Mouse (Mus musculus): ENCODE data around the gene Iyd.
"Not testable (repeated sequence)": the region's sequence is repeated elsewhere in the genome, so short reads cannot be mapped to it uniquely, and the experiment has no call there.

The Iyd gene

DNA sequence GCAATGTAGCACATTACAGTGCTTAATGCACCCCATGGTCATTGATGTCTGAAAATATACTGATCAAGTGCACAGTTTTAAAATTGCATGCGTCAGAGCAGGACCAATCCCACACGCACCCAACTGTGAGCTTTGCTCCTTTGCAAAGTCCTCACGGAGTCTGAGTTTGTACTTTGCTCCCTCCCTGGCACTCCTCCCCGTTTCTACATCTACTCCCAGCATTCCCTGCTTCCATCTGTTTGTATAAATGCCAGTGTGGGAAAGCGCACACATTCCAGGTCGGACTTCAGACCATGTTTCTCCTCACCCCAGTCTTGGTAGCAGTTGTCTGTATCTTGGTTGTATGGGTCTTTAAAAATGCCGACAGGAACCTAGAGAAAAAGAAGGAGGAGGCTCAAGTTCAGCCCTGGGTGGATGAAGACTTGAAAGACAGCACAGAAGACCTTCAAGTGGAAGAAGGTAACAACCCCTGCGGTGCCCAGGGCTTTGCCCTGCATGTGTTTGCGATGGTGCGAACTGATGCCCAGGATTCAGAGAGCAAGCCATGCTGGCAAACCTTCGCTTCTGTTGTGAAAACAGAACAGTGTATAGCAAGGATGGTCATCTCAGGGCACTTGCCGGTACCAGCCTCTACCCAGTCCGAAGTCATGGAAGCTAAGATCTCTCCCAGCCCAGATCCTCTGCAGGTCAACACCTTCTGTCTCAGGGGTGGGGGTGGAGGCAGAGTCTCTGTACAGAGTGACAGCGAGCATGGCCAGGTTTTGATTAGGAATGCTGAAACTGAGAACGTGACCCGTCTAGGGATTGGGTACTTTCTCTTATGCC, at the start of gene Iyd:
Gene Iyd (plus strand): TSS at position 238 of the 825 bp plus-strand sequence.
- no peak for DNase-seq (ENCODE audit: low spot score)

DNA sequence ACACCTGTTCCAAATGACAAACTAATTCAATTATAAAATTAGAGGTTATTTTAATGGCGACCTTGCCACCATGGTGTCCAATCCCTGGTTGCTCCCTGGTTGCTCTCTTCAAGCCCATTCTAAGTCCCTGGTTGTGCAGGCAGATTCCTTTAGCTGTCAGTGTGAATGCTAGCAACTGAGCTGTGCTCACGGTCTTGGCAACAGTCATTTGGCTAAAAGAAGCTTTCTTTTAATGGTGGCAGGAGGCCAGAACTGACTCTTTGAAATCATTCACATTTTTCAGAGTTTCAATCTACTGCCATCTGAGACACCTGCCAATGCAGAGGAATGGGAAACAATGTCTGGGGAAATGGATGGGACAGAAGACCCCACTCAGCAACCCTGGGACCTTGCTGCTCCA, 43.2 kb upstream of the Iyd start:
- no peak for DNase-seq (ENCODE audit: low spot score)

DNA sequence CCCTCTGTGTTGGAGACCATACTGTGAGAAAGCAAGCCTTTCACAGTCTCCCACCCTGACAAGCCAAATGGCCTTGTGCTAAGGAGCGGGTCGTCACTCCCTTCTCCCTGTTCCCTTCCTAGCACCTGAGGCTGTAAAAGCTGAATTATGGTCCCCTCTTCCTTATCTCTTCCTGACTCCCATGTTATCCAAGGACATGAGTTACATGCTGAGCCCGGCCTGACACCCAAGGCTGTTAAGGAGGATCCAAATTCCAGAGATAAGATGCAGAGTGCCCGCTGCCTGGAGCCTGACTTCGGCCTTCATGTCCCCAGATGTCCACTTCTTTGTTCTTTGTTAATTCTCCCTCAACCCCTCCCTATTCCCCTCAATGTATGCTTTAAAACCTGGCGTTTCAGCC, 39.2 kb upstream of the Iyd start:
- DNase-seq (ENCODE audit: low spot score), result not testable (repeated sequence)

DNA sequence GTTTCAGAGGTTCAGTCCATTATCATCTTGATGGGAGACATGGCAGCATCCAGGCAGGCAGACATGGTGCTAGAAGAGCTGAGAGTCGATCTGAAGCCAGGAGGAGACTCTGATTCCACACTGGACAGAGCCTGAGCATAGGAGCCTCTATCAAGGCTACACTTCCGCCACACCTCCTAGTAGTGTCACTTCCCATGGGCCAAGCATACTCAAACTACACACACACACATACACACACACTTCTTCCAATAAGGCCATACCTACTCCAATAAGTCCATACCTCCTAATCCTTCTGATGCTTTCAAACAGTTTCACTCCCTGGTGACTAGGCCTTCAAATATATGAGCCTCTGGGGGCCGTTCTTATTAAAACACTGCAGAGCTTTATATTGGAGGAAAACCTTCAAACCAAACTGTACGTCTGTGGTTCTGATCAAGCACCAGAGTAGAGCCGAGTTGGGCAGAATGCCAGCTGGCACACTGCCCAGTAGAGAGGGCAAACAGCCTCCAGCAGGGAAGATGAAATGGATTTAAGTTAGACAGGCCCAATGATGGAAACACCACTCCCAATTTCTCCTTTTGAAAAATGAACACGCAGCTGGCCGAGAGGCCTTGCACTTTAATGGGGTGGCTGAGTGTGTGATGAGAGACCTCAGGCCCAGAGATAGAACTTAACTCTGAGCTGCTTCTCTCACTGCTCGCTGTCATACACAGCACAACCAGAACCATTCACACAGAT, 32.4 kb upstream of the Iyd start:
- no peak for DNase-seq (ENCODE audit: low spot score)

DNA sequence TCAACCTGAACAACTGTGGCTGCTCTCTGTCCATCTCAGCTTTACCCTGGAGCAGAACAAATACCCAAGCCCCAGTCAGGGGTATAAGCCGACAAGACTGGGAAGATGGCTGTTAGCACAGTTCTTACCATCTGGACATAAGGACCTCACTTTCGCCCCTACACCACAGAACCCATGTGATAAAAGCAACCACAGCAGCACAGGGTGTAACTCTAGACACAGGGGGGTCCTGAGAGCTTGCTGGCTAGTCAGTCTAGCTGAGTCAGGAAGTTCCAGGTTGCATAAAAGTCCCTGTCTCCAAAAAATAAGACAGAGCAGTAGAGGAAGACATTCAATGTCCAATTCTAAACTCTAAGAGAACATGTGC, 31.8 kb upstream of the Iyd start:
- no peak for DNase-seq (ENCODE audit: low spot score)

DNA sequence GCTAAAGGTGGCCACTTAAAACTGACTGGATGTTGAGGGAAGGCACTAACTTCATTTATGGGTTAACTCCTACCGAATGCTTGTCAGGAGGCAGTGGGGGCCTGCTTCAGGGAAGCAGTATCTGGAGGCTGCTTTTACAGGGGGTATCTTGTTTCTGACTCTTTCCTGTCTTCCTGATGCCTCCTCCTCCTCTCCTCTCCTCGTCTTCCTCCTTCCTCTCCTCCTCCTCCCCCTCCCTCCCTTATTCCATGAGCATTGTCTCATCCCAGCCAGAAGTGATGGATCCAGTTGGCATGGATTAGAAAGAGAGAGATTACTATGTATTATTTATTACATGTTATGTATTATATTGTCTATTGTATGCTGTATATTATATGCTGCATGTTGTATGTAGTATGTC, 31.3 kb upstream of the Iyd start:
- DNase-seq (ENCODE audit: low spot score), result no peak

DNA sequence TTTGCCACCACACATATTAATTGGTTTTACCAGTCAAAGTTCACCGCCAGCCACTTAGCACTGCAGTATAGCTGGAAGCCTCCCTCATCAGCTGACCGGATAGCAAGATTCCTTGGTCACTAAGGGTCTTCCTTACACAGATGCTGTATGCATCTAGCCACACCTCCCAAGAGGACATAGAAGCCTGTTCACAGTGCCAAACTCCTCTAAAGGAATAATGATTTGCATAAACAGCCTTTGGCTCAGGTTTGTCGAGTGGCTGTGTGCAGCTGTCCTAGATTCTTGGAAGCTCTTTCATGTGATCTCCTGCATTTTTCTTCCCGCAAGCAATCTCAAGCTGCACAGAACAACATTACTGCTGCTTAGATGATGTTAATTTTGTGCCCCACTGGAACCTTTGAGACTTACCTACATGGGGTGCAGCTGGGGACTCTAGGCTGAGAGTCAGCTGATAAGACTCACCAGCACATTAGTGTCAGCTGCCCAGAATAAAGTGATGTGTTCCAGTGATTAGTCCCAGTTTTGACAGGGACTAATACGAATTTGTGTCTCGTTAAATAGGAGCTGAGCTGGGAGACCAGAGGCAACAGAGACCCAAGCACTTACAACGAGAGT, 30.3 kb upstream of the Iyd start:
- no peak for DNase-seq (ENCODE audit: low spot score)

DNA sequence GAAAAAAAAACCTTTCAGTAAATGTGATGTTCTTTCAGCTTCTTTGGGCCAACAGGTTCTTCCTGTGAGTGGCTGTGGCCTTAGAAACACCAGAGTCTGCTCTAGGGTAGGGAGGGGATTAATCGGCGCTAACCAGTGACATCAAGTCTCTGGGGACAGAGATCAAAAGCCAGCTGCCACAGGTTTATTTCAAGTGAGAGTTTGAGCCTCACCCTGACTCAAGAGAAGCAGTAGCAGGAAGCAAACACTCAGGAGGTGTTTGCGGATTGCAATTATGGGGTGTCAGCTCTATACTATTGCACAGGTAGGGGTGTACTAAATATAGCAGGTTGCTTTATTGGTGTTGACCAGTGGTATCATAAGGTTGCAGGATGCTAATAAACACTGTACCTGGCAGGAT, 29.6 kb upstream of the Iyd start:
- DNase-seq (ENCODE audit: low spot score), result no peak

DNA sequence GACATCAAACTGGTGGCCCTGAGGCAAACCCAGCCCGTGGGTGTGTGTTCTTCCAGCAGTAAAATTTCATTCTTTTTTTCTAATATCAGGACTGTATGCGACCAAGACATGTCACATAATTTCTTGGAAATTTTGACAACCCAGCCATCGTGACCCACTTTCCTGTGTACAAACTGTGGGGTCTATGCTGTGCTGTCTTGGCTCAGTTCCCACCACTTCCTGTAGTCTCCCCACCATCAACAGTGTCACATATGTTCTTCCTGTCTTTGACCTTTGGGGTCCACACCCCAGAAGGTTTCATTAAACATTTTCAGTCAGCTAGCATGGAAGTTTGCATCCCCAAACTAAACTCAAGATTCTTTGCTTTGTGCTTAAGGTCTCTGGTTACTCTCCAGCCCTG, 28.6 kb upstream of the Iyd start:
- no peak for DNase-seq (ENCODE audit: low spot score)

DNA sequence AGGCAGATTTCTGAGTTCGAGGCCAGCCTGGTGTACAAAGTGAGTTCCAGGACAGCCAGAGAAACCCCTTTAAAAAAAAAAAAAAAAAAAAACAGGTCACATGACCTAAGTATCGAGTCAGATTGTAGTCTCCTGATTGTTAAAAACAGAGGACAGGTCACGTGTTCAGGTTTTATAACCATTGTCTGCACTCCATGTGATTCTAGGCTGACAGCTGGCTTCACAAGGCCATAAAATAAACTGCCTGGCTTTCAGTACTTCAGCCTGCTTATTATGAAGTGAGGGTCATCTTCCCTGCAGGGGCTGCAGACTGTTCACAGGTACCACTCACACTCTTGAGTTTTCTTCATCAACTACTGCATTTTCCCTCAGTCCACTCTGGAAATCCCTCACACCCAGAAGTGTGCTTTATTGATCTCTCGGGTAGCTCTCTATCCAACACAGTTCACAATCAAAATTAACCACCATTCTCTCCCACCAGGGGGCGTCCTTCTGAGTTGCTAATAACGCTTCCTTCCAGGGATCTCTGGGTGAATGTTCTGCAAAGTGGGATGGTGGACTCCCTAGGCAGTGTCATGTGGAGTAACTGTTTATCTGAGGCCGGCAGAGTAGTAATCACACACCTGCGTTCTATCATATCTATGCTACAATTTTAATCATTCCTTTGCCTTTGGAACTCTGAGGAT, 27.3 kb upstream of the Iyd start:
- no peak for DNase-seq (ENCODE audit: low spot score)

DNA sequence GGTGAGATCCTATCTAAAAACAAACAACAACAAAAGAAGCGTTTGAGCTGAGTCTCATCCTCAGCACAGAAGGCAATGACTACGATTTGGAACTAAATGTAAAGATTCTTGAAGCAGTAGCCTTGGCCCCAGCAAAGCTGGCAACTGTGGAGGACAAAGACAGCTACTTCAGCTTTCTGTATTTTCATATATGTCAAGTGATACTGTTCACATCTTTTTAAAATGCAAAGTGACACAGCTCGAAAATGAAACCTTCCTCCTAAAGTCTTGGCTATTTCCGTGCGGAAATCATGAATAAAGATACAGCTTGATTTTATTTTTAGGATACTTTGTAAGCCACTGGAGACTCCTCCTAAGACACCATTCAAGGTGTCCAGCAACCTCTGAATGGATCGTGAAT, 26.1 kb upstream of the Iyd start:
- DNase-seq (ENCODE audit: low spot score), result no peak

DNA sequence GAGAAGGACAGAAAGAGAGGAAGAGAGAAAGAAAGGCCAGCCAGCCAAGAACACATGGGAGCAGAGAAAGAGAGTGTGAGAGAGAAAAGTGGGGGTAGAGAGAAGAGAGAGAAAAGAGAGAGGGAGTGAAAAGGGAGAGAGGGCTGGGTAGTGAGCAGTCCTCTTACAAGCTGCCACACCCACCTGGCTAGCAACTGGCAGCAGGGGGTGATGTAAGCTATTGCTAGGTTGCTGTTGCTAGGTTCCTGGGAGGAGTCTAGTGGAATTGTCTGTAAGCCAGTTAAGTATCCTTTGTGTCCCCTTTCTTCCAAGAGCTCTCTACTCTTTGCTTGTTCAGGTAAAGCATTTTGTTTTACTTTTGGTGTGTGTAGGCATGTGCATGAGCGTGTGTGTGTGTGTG, 25.4 kb upstream of the Iyd start:
- DNase-seq (ENCODE audit: low spot score), result no peak

DNA sequence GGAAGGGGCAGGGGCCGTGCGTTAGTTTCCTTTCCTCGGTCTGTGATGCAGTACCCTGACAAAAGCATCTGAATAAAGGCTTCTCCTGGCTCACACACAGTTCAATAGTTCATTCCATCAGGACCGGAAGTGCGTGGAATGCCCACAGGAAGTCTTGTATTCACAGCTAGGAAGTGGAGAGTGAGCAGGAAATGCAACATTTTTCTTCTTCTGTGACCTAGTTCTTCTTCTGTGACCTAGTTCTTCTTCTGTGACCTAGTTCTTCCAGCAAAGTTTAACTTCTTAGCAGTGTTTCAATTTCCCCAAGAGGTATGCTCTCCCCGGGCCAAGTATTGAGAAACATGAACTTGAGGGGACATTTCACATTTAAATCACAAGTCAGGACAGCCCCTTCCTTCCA, 23.6 kb upstream of the Iyd start:
- DNase-seq (ENCODE audit: low spot score), result no peak

DNA sequence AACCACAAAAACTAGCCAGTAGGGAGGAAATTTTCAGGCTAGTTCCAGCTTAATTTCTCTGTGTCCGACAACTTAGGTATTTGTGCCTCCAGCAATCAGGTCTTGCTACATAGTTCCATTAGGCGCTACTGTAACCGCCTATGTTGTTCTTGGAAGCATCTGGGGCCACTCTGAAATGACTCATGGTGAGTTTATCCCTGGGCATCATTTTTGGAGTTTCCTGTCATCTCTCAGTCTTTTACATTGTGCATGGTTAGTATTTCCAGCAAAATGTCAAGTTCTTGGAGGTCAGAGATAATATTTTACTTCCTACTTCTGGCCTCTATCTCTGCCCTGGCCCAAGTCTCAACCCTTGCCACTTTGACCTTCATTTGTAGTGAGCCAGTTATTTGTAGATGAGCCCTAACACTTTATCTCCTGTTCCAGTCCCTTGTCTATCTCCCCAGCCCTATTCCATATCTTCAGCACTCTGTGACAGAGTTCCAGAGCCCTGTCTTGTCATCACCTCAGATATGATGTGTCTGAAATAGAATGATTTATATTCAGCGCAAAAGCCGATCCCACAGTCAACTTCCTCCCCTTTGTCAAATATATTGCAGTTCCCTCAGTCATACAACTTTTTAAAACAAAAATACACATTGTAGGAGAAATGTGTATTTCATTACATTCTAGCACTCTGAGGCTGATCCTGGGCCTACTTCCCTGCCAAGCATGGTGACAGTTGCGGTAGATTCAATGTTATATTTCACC, 16.8 kb upstream of the Iyd start:
- no peak for DNase-seq (ENCODE audit: low spot score)

DNA sequence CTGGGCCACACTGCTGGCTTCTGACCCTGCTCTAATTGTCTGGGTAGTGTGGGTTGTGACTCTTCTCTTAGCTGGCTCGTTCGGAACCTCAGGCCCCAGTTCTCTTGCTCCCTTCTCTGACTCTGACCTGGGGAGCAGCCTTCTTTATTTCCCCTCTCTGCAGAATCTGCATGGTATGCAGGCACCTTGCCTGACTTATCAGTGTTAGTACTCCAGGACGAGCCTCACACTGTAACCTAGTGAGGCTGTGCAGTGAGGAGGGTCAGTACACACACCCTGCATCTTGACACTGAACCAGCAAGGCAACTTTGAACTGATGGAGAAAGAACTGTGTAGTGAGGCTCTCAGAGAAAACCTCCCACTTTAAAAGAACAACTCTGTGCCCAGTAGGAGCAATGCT, 15.5 kb upstream of the Iyd start:
- no peak for DNase-seq (ENCODE audit: low spot score)

DNA sequence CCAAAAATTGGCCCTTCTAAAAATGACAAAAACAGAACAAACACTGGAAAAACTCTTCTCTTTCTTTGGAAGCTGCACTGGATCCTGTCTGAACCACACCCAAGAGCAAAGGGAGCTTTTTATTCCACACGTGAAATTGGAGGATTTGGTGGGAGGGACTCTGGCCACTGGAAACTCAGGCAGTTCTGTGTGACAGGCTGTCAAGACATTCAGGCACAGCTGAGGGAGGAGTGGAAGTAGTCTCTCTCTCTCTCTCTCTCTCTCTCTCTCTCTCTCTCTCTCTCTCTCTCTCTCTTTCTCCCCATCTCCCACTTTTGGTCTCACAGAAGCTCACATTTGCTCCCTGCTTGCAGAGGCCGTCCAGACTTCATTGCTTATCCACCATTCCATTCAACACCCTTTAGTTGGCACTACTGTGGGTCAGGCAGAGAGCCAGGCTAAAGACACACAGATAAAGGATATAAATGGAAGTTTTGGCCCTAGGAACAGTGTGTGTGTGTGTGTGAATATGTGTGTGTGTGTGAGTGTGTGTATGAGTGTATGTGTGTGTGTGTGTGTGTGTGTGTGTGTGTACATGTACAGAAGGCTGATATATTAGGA, 14.5 kb upstream of the Iyd start:
- no peak for DNase-seq (ENCODE audit: low spot score)

DNA sequence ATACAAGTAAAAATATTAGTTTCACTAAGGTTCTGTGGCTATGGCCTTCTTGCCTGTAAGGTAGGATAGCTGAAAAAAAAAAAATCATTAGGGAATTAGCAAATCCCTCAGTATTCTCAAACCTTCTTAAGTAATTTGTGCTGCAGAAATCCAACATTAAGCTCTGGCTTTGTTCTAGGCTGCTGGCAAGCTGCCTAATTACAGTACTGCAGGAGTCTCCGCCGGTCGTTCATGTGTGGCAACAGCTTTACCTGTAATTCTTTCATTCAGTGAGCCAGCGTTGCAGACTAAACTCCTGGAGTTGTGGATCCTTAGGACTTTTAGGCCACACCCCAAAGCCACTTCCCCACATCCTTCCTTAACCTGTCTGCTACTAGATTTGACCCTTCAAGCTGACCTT, 10.2 kb upstream of the Iyd start:
- no peak for DNase-seq (ENCODE audit: low spot score)

DNA sequence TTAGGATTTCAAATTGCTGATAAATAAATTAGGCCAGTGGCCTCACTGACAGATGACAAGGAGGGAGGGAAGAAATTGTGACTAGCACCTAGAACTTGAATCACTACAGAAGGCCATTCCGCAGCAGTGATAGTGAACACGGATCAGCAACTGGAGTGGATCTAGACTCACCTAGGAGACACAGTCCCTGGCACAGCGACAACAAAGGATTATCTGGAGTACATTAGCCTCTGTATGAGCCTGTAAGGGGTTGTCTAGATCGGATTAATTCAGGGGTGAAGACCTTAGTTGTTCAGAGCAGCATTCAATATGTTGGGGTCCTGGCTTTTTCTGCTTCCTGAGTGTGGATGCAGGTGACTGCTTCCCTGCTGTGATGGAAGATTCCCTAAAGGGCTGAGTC, 9.4 kb upstream of the Iyd start:
- DNase-seq (ENCODE audit: low spot score), result no peak

DNA sequence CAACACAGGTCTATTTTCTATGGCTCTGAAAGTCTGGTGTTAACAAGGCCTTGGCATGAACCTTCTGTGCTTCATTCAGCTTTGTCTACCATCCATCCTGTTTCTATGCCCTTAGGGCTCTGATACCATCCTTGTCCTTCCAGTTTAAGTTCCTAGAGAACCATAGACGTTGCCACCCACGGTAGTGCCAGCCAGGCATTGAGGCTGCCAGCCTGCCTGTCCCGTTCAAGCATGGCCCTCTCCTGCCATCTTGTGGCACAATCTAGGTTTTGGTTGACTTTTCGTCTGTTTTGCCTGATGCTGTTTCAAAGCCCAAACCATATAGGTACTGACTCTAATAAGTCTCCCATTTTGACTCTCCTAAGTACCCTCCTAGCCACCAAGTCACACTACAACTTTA, 8.7 kb upstream of the Iyd start:
- DNase-seq (ENCODE audit: low spot score), result peak; percentile 80

DNA sequence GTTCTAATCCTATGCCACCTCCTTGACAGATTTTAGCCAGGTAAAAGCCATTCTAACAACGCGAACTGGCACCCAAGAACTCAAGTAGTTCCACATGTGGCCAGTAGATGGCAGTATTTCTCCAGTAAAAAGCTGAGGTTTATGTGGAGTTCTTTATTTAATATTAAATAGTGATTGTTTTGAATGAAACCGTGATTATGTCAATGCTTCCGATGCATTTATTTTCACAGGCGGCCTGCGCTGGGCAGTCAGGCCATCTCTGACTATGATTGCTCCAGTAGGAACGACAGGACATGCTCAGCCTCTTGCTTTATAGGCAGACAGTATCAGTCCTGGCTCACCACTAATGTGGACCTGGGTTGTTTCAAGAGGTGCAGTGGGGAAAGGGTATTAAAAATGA, 5.6 kb upstream of the Iyd start:
- peak; percentile 81 for DNase-seq (ENCODE audit: low spot score)

DNA sequence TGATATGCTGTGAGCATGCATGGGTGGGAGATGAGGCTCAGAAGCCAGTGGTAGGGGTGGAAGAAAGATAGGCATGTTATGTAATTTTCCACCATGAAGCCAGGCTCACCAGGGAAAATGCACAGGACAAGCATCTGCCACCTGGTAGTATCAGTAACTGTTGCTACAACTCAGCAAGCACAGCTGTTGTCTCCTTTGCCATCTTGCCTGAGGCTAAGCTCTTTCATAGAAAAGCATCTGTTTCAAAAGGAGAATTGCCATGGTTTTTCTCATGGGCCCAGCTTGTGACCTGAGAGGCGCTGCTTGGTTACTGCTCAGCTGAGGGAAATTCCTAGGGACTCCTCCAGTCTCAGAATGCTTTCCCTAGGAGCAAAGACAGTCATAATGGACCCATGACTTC, 3.7 kb upstream of the Iyd start:
- DNase-seq (ENCODE audit: low spot score), result peak; percentile 59

DNA sequence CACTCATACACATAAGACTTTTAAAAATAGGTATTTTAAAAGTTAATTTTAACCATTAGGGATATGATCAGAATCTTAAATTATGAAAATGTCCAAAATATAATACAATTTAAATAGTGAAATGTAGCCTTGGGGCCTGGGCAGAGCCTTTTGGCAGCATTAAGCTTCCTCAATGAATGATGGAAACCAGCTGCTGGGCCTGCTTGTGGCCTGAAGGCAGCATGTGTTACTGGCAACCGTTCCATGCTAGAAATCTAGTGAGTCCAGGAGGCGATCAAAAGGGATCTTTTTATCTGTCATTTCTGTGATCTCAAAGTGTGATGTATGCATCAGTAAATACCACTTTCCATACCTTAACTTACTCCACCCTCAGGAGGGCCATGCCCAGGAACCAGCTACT, 9.3 kb downstream of the Iyd start:
- DNase-seq (ENCODE audit: low spot score), result no peak

All from retina, embryonic 14.5 days (tissue).